Mouse (Mus musculus) heart, postnatal 0 days (tissue): Measurements from ENCODE around the gene Bcl7c.

Experiments used
- CTCF ChIP-seq: IDR thresholded peaks from 2 replicates; pipeline ENCODE4 v1.5.1; 2016; ENCODE audit warnings: antibody characterized with exemption, control low read depth, low read depth
- EP300 ChIP-seq: IDR thresholded peaks from 2 replicates; pipeline ENCODE4 v1.6.1; 2016; ENCODE audit warnings: antibody characterized with exemption, low read depth

- TF ChIP-seq CTCF = no peak
- no peak for TF ChIP-seq EP300
Measured at GRCm38 (mm10) chr7:127753741-127754140, 45.0 kb upstream of the Bcl7c start.
